Mouse (Mus musculus) embryonic stem cell, embryonic (primary cell): ENCODE data around the gene Celf6.

Experiments
- CTCF ChIA-PET, 4 experiments: fragments of 300-600 bp in 2 of 4; fragments of 350-600 bp in 2 of 4; sonication (Branson Sonifier 250); formaldehyde crosslinking; loops; one replicate each; lab custom pipeline; 2022; ENCODE audit warnings: inconsistent platforms in 2 of 4; lab: Charles Lee
- POLR2A ChIA-PET, 4 experiments: fragments of 300-600 bp in 2 of 4; fragments of 350-600 bp in 2 of 4; sonication (Branson Sonifier 250); formaldehyde crosslinking; loops; one replicate each; lab custom pipeline; 2022; ENCODE audit warnings: antibody characterized with exemption in 4 of 4, inconsistent platforms in 1 of 4; lab: Charles Lee

Gene Celf6

GRCm38 (mm10) chr9:59616622-59617306 is 39.0 kb downstream of the Celf6 start, which contains the start of gene Parp6:
Gene Parp6 (plus strand): TSS chr9:59617284.
- CTCF ChIA-PET, result interaction anchor here in 3 of 4 experiments (0.5 to 2.5 kb wide), 6 partner anchors 15 to 1130 kb away, joined by 3 to 7 read pairs (median 4); partner anchors contain the start of gene Bbs4 (in 1 of the 3)
- POLR2A ChIA-PET, result interaction anchor here (0.5 to 5.7 kb wide), 30 partner anchors 12 to 1732 kb away, joined by 3 to 68 read pairs (median 4); partner anchors contain the start of genes Pkm (in 4 of the 4), Adpgk (in 1 of the 4), Celf6 (in 1 of the 4) and Gramd2 (in 1 of the 4)

GRCm38 (mm10) chr9:59617307-59617973 is 39.7 kb downstream of the Celf6 start:
- POLR2A ChIA-PET, result interaction anchor here (0.5 to 5.7 kb wide), 34 partner anchors 11 to 1731 kb away, joined by 3 to 68 read pairs (median 4); partner anchors contain the start of genes Pkm (in 3 of the 4), Celf6 (in 2 of the 4), Gramd2 (in 1 of the 4) and Hexa (in 1 of the 4)
- CTCF ChIA-PET, result interaction anchor here in 2 of 4 experiments (0.9 to 2.5 kb wide), 4 partner anchors 16 to 51 kb away, joined by 3 to 7 read pairs (median 4); no protein-coding TSS in a partner anchor

GRCm38 (mm10) chr9:59638372-59638771 is 60.7 kb downstream of the Celf6 start:
- CTCF ChIA-PET, result interaction anchor here in 2 of 4 experiments (0.7 to 1.1 kb wide), 2 partner anchors 42 to 1362 kb away, joined by 3 to 4 read pairs; no protein-coding TSS in a partner anchor
- POLR2A ChIA-PET, result interaction anchor here in 2 of 4 experiments (1.1 to 14.5 kb wide), 3 partner anchors 18 to 21 kb away, joined by 4 to 185 read pairs (median 29); partner anchors contain the start of gene Pkm (in 2 of the 2)

- CTCF ChIA-PET, result no interaction called here
Observed at GRCm38 (mm10) chr9:59639936-59640335, 62.2 kb downstream of the Celf6 start.

GRCm38 (mm10) chr9:59641320-59641719 is 63.6 kb downstream of the Celf6 start:
- POLR2A ChIA-PET, result interaction anchor here in 2 of 4 experiments (1.1 to 14.5 kb wide), 5 partner anchors 10 to 28 kb away, joined by 3 to 185 read pairs (median 4); partner anchors contain the start of gene Pkm (in 2 of the 2)
- CTCF ChIA-PET, result no interaction called here

More at GRCm38 (mm10) chr9:59639936-59640335, 62.2 kb downstream of the Celf6 start:
- POLR2A ChIA-PET, result interaction anchor here (0.6 to 14.5 kb wide), 15 partner anchors 8 to 421 kb away, joined by 3 to 185 read pairs (median 4); partner anchors contain the start of gene Pkm (in 3 of the 4)

- POLR2A ChIA-PET, result interaction anchor here in 1 of 4 experiments (1.0 to 22.8 kb wide), 3 partner anchors 7 to 75 kb away, joined by 3 to 1470 read pairs (median 13); partner anchors contain the start of genes Gramd2 and Pkm
- CTCF ChIA-PET, result no interaction called here
Observed at GRCm38 (mm10) chr9:59649911-59650310, 72.2 kb downstream of the Celf6 start.

GRCm38 (mm10) chr9:59653371-59653770 is 75.7 kb downstream of the Celf6 start:
- ChIA-PET POLR2A (interaction anchor here (0.5 to 22.8 kb wide), 41 partner anchors 8 to 362 kb away, joined by 3 to 1470 read pairs (median 3); partner anchors contain the start of genes Celf6 (in 2 of the 4), Adpgk (in 1 of the 4), Gramd2 (in 1 of the 4) and Hexa (in 1 of the 4)), CTCF (interaction anchor here in 1 of 4 experiments (1.2 kb wide), 1 partner anchor 16 kb away, joined by 4 read pairs; no protein-coding TSS in a partner anchor)

- ChIA-PET CTCF (no interaction called here), POLR2A (interaction anchor here in 2 of 4 experiments (1.2 to 22.8 kb wide), 5 partner anchors 10 to 69 kb away, joined by 3 to 1470 read pairs (median 185); partner anchors contain the start of gene Gramd2 (in 1 of the 2))
Observed at GRCm38 (mm10) chr9:59654450-59654983, 76.8 kb downstream of the Celf6 start.

- CTCF ChIA-PET, result interaction anchor here (0.6 to 2.1 kb wide), 11 partner anchors 9 to 1200 kb away, joined by 3 to 15 read pairs (median 4); partner anchors contain the start of genes Celf6 (in 1 of the 4) and Gramd2 (in 1 of the 4)
- POLR2A ChIA-PET, result interaction anchor here (0.5 to 22.8 kb wide), 173 partner anchors 7 to 1820 kb away, joined by 3 to 1470 read pairs (median 5); partner anchors contain the start of genes Adpgk (in 3 of the 4), Arih1 (in 3 of the 4), Celf6 (in 3 of the 4) and Gramd2 (in 3 of the 4)
Observed at GRCm38 (mm10) chr9:59655958-59656634, 78.4 kb downstream of the Celf6 start, which contains the start of gene Pkm. Gene Pkm (plus strand): TSS chr9:59656368.
